Mouse (Mus musculus): Measurements from ENCODE around the gene Plxna4. TPM values are rescaled to one million over a fixed set of nuclear protein-coding genes. Genes with fewer than 3 reads are reported as not detected.

Gene Plxna4
- polyA plus RNA-seq (2017; shearing (Covaris generic)): not detected

- ATAC-seq: no peak
Measured at GRCm38 (mm10) chr6:32588056-32588671, at the start of gene Plxna4. Plxna4 (minus strand) TSS chr6:32588192.

GRCm38 (mm10) chr6:32637568-32638183 lies 49.7 kb upstream of the Plxna4 start:
- ATAC-seq: no peak

DNA sequence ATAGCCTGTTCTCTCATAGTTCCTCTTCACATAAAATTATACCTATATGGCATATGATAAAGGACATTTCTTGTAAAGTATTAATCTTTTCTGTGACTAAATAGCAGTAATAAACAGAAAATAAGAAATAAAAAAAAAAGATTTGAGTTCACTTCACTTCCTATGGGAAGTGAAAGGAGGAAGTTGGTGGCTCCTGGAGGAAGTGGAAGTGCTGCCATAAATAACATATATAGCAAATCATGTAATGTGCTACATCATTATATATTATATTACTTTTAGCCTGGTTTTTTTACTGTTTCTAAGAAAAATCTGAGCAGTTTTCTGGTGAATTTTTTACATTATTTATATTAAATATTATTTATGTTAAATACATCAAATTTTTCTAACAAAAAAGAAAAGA lies 22.7 kb upstream of the Plxna4 start:
- ATAC-seq: no peak

GRCm38 (mm10) chr6:32606787-32607186 lies 18.8 kb upstream of the Plxna4 start:
- no peak for ATAC-seq

DNA sequence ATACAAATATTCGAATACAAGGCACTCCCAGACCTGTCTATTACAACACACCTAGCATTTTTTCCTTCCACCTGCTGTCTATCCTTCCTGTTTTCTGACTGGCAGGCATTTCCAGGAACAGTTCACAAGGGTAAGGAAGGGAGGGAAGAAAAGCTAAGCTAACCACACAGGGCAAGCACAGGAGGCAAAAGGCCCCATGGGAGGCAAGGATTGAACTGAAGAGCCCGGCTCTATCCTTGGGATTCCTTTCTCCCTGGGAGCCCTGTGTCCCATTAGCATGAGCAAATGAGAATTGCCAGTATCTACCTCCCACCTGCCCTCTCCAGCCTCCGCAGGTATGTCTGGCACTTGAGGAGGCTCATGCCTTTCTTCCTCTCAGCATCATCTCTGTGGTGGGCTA lies 17.6 kb upstream of the Plxna4 start:
- ATAC-seq: no peak

DNA sequence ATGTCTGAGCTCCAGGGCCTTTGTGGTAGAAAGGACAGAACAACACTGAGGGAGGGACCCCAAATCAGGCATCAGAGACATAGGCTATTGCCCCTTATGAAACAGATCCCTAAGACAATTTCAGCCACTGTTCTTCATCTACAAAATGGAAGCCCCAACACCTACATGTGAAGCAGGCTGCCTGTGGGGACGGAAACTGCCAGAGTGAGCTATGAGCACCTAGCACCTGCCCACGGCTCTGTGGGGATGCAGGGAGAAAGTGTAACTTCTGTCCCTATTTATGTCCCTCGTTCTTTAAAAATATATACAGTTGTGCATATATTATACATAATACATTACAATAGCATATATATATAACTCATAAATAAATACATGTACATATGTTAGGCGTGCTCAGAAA lies 16.9 kb upstream of the Plxna4 start:
- ATAC-seq: no peak

DNA sequence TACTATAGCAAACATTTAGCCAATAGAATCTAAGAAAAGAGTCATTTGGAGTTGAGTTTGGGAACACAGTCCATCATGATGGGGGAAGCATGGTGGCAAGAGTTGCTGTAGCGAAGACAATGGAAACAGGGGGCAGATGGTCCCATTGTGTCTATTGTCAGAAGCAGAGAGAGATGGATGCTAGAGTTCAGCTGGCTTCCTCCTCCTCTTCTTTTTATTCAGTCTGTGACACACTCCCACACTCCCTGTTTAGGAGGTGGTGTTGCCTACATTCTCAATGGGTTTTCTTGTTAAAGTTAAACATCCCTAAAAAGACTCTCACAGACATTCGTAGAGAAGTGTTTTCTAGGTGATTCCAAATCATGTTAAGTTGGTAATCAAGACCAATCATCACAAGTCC lies 14.1 kb upstream of the Plxna4 start:
- no peak for ATAC-seq

DNA sequence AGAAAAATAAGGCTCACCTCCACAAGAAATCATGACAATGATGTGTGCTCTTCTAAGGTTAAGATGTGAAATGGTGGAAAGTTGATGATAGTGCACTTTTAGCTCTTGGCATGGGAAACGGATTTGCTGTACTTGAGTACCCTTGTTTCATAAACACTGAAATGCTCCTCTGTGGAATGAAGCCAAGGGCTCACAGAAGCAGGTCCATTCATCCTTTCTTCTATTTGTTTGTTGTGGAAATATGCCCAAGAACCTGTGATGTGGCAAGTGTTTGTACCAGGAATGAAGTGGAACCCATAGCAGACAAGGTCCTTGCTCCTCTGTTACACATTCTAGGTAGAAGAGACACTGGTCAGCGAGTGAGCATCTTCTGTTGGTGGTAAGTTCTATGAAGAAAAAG lies 13.3 kb upstream of the Plxna4 start:
- ATAC-seq: no peak

DNA sequence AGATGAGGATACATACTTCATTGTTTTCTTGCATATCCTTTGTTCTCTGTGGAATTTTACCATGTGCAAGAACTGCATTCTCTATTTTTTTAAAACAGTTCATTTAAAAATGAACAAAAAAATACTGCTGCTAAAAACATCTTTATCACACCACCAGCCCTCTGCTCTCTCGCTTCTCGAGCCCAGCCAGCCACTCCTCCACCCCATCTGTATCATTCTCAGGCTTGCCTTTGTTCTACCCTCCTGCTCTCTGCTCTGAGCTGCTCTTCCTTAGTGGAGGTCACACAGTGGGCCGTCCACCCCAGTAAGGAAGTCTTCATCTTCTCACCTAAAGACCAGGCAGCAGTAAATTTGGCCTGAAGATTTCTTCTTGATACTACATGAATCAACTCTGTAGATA lies 7.6 kb upstream of the Plxna4 start:
- ATAC-seq: no peak

- ATAC-seq: no peak
Measured at GRCm38 (mm10) chr6:32590979-32591758, 3.2 kb upstream of the Plxna4 start.

DNA sequence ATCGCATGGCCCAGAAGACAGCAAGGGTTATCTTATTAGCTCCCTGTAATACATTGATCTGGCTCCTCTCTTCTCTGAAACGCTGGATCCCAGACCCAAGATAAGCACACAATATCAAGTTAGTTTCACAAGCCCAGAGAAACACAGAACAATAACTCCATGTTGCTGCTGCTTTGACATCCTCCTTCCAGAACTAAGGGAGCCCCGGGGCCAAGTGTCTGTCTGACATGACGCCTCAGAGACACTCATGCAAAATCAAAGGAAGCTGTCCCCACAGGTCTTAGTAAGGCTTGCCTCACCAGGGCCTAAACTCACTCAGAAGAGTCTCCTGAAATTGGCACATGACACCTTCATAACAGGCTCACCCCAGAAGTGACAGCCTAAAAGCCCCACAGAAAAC lies 1.6 kb upstream of the Plxna4 start:
- no peak for ATAC-seq

DNA sequence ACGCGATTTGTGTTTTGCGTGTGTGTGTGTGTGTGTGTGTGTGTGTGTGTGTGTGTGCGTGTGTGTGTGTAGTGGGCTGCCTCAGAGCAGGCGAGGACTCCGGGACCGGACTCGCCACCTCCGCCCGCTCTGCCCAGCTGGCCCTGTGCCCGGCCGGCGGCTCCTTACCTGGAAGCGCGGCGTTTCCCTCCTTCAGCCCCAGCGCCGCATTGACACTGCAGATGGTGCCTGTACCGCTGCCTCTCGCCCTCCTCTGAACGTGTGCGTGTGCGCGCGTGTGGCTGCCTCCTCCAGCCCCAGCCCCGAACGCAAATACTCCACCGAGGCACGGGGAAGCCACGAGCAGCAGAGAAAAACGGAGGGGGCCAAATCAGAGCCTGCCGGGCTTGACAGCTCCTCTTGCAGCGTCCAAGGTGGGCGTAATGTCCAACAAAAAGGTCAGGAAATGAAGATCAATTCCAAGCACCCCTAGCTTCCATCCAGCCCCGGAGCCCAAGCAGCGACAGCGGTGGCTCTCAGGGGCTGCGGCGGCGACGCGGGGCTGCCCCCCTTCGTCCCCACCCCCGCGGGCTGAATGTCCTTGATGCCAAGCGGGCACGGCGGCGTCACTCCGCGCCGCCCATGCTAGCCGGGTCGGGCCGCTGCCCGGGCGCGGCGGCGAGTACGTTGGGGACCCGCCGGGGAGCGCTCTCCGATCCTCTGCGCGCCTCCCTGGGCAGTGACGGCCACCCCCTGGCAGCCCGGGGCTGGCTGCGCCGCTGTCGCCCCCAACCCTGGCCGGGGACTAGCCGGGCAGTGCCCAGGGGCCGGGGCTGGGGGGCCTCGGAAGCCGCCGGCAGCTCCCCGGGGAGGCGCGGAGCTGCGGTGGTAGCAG lies 619 bp downstream of the Plxna4 start:
- ATAC-seq: no peak

DNA sequence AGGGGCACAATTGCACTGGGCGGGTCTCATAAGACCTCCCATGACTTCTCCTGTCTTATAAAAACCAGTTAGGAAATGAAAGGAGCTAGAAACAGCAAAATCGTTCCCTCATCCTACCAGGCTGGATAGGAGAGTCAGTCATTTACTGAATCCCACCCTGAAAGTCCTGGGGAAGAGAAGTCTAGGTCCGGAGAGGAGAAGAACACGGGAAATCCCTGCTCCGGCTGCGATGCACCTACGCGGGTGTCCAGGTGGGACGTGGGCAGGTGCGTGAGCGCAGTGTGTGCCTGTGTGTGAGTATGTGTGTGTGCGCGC lies 1.2 kb downstream of the Plxna4 start:
- no peak for ATAC-seq

DNA sequence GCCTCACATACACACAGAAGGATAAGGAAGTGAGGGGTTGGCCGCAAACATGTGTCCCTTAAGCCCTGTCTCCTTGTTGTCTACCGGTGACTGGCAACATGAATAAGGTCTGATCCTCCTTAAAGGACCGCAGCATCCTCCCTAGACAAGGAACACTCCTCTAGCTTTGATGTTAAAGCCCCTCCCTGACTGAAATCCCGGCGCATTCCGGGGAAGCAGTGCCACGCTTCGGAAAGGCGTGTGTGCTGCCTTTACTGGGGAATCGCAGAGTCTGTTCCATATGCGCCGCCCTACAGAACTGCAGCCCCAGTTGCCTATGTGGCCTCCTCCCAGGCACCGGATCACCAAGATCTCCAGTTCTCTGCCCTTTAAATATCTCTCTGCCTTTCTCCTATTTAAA lies 1.6 kb downstream of the Plxna4 start:
- ATAC-seq: no peak

GRCm38 (mm10) chr6:32585211-32585610 lies 2.8 kb downstream of the Plxna4 start:
- no peak for ATAC-seq

- no peak for ATAC-seq
Measured at GRCm38 (mm10) chr6:32584243-32584880, 3.6 kb downstream of the Plxna4 start.

- no peak for ATAC-seq
Measured at GRCm38 (mm10) chr6:32583582-32583981, 4.4 kb downstream of the Plxna4 start.

- ATAC-seq: no peak
Measured at GRCm38 (mm10) chr6:32571485-32571884, 16.5 kb downstream of the Plxna4 start.

DNA sequence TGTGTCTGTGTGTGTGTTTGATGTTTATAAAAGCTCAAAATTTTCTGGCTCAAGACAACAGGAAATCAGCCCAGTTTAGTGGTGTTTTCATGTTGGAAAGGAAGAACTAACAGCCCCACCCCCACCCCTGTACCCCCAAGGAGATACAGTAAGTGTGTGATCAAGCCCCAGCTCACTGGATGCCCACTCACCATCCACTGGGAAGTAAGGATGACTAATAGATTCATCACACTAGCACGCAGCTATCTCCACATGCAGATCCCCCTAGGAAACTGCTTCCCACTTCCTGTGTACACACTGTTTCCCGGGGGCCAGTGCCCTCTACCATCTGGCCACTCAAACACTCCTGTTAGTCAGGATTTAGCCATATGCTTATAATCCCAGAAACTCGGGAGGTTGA lies 17.5 kb downstream of the Plxna4 start:
- ATAC-seq: no peak

- no peak for ATAC-seq
Measured at GRCm38 (mm10) chr6:32569919-32570318, 18.1 kb downstream of the Plxna4 start.

- ATAC-seq: no peak
Measured at GRCm38 (mm10) chr6:32546915-32547314, 41.1 kb downstream of the Plxna4 start.

DNA sequence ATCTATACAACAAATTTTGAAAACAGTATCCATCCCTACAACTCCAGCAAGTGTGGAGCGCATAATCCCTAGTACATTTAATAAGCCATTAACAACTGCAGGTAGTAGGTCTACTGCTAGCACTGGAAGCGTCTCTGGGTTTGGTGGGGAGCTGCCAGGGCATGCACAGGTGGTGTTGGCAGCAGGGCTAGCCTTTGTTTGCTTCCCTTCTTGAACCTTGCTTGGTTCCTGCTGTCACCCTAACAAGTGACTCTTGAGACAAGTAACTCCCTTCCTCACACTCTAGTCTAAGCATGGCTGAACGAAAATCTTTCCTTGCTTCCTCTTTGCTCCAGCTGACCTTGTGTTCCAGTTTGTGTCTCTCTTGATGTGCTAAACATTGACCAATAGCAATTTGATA lies 44.0 kb downstream of the Plxna4 start:
- no peak for ATAC-seq

DNA sequence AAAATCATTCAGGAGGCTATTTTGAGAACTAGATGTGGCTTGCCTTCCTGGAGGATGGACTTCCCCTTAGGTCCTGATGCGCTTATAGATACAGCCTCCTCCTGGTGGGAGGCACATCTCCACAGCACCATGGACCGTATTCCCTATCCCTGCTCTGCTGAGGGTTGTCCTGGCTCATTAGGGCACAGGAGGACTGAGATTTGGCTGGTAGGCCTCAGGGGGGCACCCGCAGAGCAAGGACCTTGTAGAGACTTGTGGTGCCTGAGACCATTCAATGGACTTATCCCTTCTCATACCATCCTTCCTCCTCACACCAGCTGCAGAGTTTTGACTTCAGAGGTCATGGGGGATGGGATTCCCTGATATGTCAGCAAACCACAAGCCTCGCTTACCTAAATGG lies 47.8 kb downstream of the Plxna4 start:
- ATAC-seq: no peak

Data from activated CD4-positive, CD25-positive, alpha-beta regulatory T cell, adult 4 months (primary cell).